Mouse (Mus musculus): ENCODE data around the gene Tcirg1.

The Tcirg1 gene

GRCm38 (mm10) chr19:3851979-3852681 lies 54.8 kb downstream of the Tcirg1 start:
- no peak for DNase-seq (ENCODE audit: inconsistent ontology term)

- peak; percentile 98 for DNase-seq (ENCODE audit: inconsistent ontology term)
These were observed 55.4 kb downstream of the Tcirg1 start, which contains the start of gene Chka for GRCm38 (mm10) chr19:3851502-3851962. Chka (plus strand) TSS chr19:3851773.

- peak; percentile 81 for DNase-seq (ENCODE audit: inconsistent ontology term)
These were observed 56.0 kb downstream of the Tcirg1 start for GRCm38 (mm10) chr19:3850847-3851469.

- DNase-seq (ENCODE audit: inconsistent ontology term): no peak
These were observed 56.9 kb downstream of the Tcirg1 start for GRCm38 (mm10) chr19:3850076-3850475.

- no peak for DNase-seq (ENCODE audit: inconsistent ontology term)
These were observed 57.7 kb downstream of the Tcirg1 start for GRCm38 (mm10) chr19:3849251-3849650.

GRCm38 (mm10) chr19:3848207-3848808 lies 58.6 kb downstream of the Tcirg1 start:
- no peak for DNase-seq (ENCODE audit: inconsistent ontology term)

GRCm38 (mm10) chr19:3847711-3848110 lies 59.2 kb downstream of the Tcirg1 start:
- no peak for DNase-seq (ENCODE audit: inconsistent ontology term)

- DNase-seq (ENCODE audit: inconsistent ontology term): no peak
These were observed 60.0 kb downstream of the Tcirg1 start for GRCm38 (mm10) chr19:3846676-3847604.
